8 mouse cellular contexts compared by ENCODE assay signal in genomic region chr2:138256851-138257471, GRCm38 (mm10). TPM values are rescaled to one million over a fixed set of nuclear protein-coding genes. Genes with fewer than 3 reads are reported as not detected.
DNase-seq lines count a peak whose midpoint lies in the region; ATAC-seq and TF ChIP-seq lines count a peak whose summit lies in the region.

No protein-coding gene starts in this region.

- ATAC-seq in heart, embryonic 13.5 days (ENCODE audit: extremely low read depth, insufficient number of reproducible peaks, low FRiP score, low TSS enrichment) = peak; percentile 41
- peak; percentile 79 for ATAC-seq in midbrain, embryonic 11.5 days (ENCODE audit: low FRiP score)
- ATAC-seq in monocyte, adult 5-6 weeks (replicated peaks; ENCODE audit: insufficient number of reproducible peaks, low FRiP score, low TSS enrichment, poor library complexity, severe bottlenecking) = no peak

- no peak for TF ChIP-seq CTCF in left cerebral cortex, adult 2 months (IDR thresholded peaks at IDR 0.05)

- peak overlapping the region; percentile 94 for H3K27ac ChIP-seq in left cerebral cortex, adult 2 months
- H3K27ac ChIP-seq in brown adipose tissue, adult 24 weeks (replicated peaks; ENCODE audit: low read depth, low read length) = peak overlapping the region; percentile 63
- H3K27ac ChIP-seq in heart, embryonic 13.5 days (replicated peaks) = peak overlapping the region; percentile 89
- peak overlapping the region; percentile 64 for H3K27ac ChIP-seq in midbrain, embryonic 11.5 days (ENCODE audit: low read depth, low read length)

- H3K9ac ChIP-seq in heart, embryonic 13.5 days = peak overlapping the region; percentile 94
- H3K9ac ChIP-seq in midbrain, embryonic 11.5 days (ENCODE audit: low read length) = peak overlapping the region; percentile 86

- peak overlapping the region; percentile 89 for H3K4me2 ChIP-seq in heart, embryonic 13.5 days
- peak overlapping the region; percentile 71 for H3K4me2 ChIP-seq in midbrain, embryonic 11.5 days

- intact Hi-C loops in left cerebral cortex, adult 2 months (cut with DNase I) = loop anchor here (1.0 to 10.0 kb wide), 3 partner anchors 21 to 1242 kb away; no protein-coding TSS in a partner anchor
- intact Hi-C loops in left cerebral cortex, postnatal 4 days (cut with DNase I) = no loop called here

- DNase-seq in left cerebral cortex, adult 2 months (ENCODE audit: extremely low spot score in 1 of 2, low spot score in 2 of 2) = no peak
- DNase-seq in left cerebral cortex, postnatal 4 days = no peak
- DNase-seq in kidney, postnatal 4 days = peak; percentile 63 to 76
- DNase-seq in midbrain, embryonic 11.5 days (ENCODE audit: low spot score, missing footprints) = peak; percentile 93
- no peak for DNase-seq in spleen, postnatal 14 days (ENCODE audit: low spot score in 2 of 2)

- H3K4me3 ChIP-seq in left cerebral cortex, adult 2 months = peak overlapping the region; percentile 89
- H3K4me3 ChIP-seq in brown adipose tissue, adult 24 weeks (ENCODE audit: insufficient read depth, low read depth, low read length) = peak overlapping the region; percentile 99
- H3K4me3 ChIP-seq in heart, embryonic 13.5 days = peak overlapping the region; percentile 92
- H3K4me3 ChIP-seq in midbrain, embryonic 11.5 days (ENCODE audit: low read depth, low read length) = peak overlapping the region; percentile 77

- peaks cover 18% of the 10 kb centered on the region for H3K4me1 ChIP-seq in brown adipose tissue, adult 24 weeks (ENCODE audit: control insufficient read depth, insufficient read depth, insufficient read length, low read length)
- H3K4me1 ChIP-seq in heart, embryonic 13.5 days = peaks cover 44% of the 10 kb centered on the region
- peaks cover 10% of the 10 kb centered on the region; the same call in 1 of the 2 replicates for H3K4me1 ChIP-seq in midbrain, embryonic 11.5 days (ENCODE audit: control insufficient read depth, insufficient read depth, low read length)

- H3K36me3 ChIP-seq in heart, embryonic 13.5 days = no peaks in the 10 kb centered on the region
- H3K36me3 ChIP-seq in midbrain, embryonic 11.5 days (ENCODE audit: control insufficient read depth, insufficient read depth, low read length) = no peaks in the 10 kb centered on the region

- no peaks in the 10 kb centered on the region for H3K27me3 ChIP-seq in heart, embryonic 13.5 days (replicated peaks)
- H3K27me3 ChIP-seq in midbrain, embryonic 11.5 days (ENCODE audit: control insufficient read depth, insufficient read depth, low read length) = no peaks in the 10 kb centered on the region

- 1% methylated on average over 47 of the region's 51 CpGs for WGBS in heart, embryonic 13.5 days
- whole genome bisulfite sequencing in midbrain, embryonic 11.5 days = under 1% methylated on average over 44 of the region's 51 CpGs

- H3K9me3 ChIP-seq in heart, embryonic 13.5 days = no peaks in the 10 kb centered on the region
- no peaks in the 10 kb centered on the region for H3K9me3 ChIP-seq in midbrain, embryonic 11.5 days (ENCODE audit: control insufficient read depth, low read length)

RNA-seq across cellular contexts. Expression of gene Btbd3, which starts 0.6 kb away (rescaled TPM):
- 100 to 1,000 TPM; 153 to 161 TPM for total RNA-seq in left cerebral cortex, adult 2 months (2021)
- 10 to 100 TPM; 64.2 to 72.0 TPM for total RNA-seq in left cerebral cortex, postnatal 4 days (2021)
- polyA plus RNA-seq in brown adipose tissue, adult 24 weeks (2012; ENCODE audit: insufficient read depth, insufficient read length, missing spikeins) = 9.1 and 9.5 TPM in 2 replicates
- polyA plus RNA-seq in heart, embryonic 13.5 days (2015; fragmentation: Nextera tagmentation; extraction: Ambion mirVana) = 8.3 and 8.9 TPM in 2 replicates
- 18.3 and 23.3 TPM in 2 replicates for polyA plus RNA-seq in midbrain, embryonic 11.5 days (2014; fragmentation: Nextera tagmentation; extraction: Ambion mirVana)
- total RNA-seq in monocyte, adult 5-6 weeks (2017) = 0.48 to 0.49 TPM in 2 of 3 replicates, not detected in the other

Comparison
In these comparisons a context has a peak if more than half of its experiments do, and no peak if none do; other contexts are left out.
1. DNase-seq: peak in kidney, postnatal 4 days (2 of 2) and midbrain, embryonic 11.5 days (single experiment); none in left cerebral cortex, adult 2 months (0 of 2), left cerebral cortex, postnatal 4 days (single experiment) and spleen, postnatal 14 days (0 of 2).
2. RNA of gene Btbd3, which starts 0.6 kb away (total RNA-seq): 153 to 161 TPM in left cerebral cortex, adult 2 months and 64.2 to 72.0 TPM in left cerebral cortex, postnatal 4 days; 0.48 to 0.49 TPM in monocyte, adult 5-6 weeks; every median in the first group is over 10 times any median in the second.
3. Peak in every context shown above with its lines, with median percentiles within 50 percentile points of each other: H3K27ac ChIP-seq and H3K4me3 ChIP-seq.